Mouse (Mus musculus): Measurements from ENCODE around the gene Fbxo2.

Gene Fbxo2

DNA sequence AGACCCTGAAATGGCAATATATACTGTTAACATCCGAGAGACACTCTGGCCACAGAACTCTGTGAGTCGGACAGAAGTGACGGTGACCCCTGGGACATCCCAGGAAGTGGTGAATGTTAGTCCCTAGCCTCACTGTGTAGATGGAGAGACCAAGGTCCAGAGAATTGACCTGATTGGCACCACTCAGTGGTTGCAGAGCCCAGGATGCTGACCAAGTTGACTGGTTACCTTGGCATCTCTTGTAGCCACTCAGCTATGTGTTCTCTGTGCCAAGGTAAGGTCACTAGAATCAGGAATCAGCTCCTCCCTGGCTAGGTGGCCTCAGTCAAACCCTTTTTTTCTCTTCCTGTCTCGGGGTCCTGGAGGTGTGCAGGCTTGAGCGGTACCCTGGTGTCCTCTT lies 16.7 kb upstream of the Fbxo2 start:
- in situ Hi-C loops (cut with MboI, MseI) = no loop called here

GRCm38 (mm10) chr4:148147714-148148113 lies 12.7 kb upstream of the Fbxo2 start:
- in situ Hi-C loops (cut with MboI, MseI) = no loop called here

- in situ Hi-C loops (cut with MboI, MseI) = no loop called here
Measured at GRCm38 (mm10) chr4:148149540-148149939, 10.9 kb upstream of the Fbxo2 start.

- in situ Hi-C loops (cut with MboI, MseI) = loop anchor here (25.0 kb wide), 1 partner anchor 462 kb away; the partner anchor contains the start of gene Masp2
Measured at GRCm38 (mm10) chr4:148150242-148150641, 10.2 kb upstream of the Fbxo2 start.

DNA sequence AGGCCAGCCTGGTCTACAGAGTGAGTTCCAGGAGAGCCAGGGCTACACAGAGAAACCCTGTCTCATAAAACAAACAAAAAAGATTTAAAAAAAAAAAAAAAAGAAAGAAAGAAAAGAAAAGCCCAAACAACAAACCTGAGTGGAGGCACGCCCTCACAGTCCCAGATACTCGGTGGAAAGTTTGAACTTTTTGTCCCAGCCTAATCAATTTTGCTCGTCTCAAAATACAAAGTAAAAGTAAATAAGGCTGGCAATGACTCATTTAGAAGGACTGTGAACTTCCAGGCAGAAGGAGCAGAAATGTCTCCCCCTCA lies 9.5 kb upstream of the Fbxo2 start:
- in situ Hi-C loops (cut with MboI, MseI) = loop anchor here (25.0 kb wide), 1 partner anchor 461 kb away; the partner anchor contains the start of gene Masp2

GRCm38 (mm10) chr4:148151267-148152168 lies 8.9 kb upstream of the Fbxo2 start, which contains the start of gene Fbxo6:
TSS of gene Fbxo6 (minus strand) at chr4:148152140.
- in situ Hi-C loops (cut with MboI, MseI) = loop anchor here (25.0 kb wide), 1 partner anchor 461 kb away; the partner anchor contains the start of gene Masp2

DNA sequence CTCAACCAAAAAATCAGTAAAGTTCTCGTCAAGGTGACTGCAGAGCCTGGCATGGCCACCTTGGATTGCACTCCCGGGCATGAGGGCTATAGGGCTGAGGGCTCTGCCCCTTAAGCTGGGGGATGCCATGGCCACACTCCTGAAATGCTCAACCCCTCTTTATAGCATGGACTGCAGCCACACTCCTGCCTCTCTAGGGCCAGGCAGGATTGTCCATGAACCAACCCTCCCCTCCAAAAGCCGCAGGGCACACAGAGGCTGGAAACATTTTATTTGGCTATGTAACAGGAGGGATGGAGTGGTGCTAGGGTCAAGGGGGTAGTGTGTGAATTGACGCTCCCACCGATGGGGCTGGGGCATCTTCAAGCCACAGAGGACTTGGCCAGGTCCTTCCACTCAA lies 7.9 kb upstream of the Fbxo2 start:
- in situ Hi-C loops (cut with MboI, MseI) = loop anchor here (25.0 kb wide), 1 partner anchor 460 kb away; the partner anchor contains the start of gene Masp2

GRCm38 (mm10) chr4:148154006-148154405 lies 6.4 kb upstream of the Fbxo2 start:
- in situ Hi-C loops (cut with MboI, MseI) = loop anchor here (25.0 kb wide), 1 partner anchor 458 kb away; the partner anchor contains the start of gene Masp2

DNA sequence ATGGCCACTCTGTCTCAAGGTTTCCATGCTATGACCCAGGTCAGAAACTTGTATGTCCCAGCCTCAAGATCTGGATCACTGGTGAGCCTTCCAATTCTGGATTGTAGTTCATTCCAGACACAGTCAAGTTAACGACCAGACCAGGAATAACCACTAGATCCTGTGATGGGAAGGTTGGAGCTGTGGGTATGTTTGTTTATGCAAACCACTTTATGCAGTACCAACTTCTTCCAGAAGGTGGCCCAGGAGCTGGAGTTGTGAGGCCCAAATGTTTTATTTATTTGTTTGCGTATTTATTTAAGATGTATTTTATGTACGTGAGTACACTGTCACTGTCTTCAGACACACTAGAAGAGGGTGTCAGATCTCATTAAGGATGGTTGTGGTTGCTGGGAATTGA lies 5.4 kb upstream of the Fbxo2 start:
- in situ Hi-C loops (cut with MboI, MseI) = loop anchor here (25.0 kb wide), 1 partner anchor 457 kb away; the partner anchor contains the start of gene Masp2

- in situ Hi-C loops (cut with MboI, MseI) = loop anchor here (25.0 kb wide), 1 partner anchor 454 kb away; the partner anchor contains the start of gene Masp2
Measured at GRCm38 (mm10) chr4:148158436-148159348, 1.7 kb upstream of the Fbxo2 start.

DNA sequence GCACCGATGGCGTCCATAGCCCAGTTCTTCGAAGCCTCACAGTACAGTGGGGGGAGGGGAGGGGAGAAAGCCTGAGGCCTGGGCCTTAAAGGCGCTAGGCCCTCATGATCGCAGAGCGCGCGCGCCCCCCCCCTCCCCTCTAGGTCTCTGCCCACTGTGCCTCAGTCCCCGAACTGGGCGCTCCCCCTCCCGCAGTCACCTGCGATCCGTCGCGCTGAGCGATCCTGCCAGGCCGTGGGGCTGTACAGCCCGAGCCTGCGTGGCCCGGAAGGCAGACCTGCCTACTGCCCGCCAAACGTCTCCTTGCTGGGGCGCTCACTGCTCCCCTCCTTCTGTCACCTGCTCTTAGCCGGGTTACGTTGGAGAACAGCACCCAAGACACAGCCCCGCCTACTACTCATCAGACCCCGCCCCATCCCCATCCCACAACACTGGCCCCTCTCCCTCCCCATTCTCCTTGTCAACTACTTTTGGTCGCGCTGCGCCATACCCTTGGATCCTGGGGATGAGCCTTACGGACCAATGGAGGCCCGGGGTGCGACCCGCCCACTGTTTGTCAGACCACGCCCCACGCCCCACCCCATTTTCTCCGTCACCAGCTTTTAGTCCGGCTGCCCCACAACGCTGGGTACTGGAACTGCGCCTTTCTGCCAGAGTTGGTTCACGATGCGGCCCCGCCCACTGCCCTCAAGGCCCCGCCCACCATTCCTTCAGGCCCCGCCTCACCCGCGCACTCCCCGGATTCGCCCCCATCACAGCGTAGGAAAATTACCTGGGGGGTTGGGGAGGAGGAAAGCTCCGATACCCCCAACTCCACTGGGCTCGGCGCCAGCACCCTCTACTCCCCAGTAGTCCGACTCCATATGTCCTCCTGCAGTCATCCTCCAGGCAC lies 631 bp upstream of the Fbxo2 start:
- in situ Hi-C loops (cut with MboI, MseI) = loop anchor here (25.0 kb wide), 1 partner anchor 453 kb away; the partner anchor contains the start of gene Masp2

DNA sequence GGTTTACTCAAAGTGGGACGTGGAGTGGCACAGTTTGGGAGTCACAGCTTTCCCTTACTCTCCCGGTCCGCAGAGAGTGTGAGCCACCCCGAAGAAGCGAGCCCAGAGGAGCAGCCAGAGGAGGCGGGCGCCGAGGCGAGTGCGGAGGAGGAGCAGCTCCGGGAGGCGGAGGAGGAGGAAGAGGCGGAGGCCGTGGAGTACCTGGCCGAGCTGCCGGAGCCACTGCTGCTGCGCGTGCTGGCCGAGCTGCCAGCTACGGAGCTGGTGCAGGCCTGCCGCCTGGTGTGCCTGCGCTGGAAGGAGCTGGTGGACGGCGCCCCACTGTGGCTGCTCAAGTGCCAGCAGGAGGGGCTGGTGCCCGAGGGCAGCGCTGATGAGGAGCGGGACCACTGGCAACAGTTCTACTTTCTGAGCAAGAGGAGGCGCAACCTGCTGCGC lies 3.6 kb downstream of the Fbxo2 start:
- in situ Hi-C loops (cut with MboI, MseI) = loop anchor here (25.0 kb wide), 1 partner anchor 448 kb away; the partner anchor contains the start of gene Masp2

DNA sequence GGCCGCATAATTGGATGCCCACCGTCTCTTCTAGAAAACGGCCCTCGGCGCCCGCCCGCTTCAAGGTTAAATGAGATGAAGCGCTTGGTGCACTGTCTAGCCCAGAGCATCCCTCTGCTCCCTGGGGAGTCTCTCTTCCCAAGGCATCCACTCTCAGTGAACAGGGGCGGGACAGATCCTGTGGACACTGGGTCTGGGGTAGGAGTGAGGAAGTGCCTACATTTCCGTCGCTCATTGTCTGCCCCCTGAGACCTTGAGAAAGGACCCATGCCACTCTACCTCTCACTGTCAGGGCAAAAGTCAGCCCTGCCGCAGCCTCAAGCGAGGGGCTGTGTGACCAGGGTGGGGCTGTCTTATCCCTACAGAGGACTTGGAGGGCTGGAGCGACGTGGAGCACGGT lies 4.0 kb downstream of the Fbxo2 start:
- in situ Hi-C loops (cut with MboI, MseI) = loop anchor here (25.0 kb wide), 1 partner anchor 448 kb away; the partner anchor contains the start of gene Masp2

DNA sequence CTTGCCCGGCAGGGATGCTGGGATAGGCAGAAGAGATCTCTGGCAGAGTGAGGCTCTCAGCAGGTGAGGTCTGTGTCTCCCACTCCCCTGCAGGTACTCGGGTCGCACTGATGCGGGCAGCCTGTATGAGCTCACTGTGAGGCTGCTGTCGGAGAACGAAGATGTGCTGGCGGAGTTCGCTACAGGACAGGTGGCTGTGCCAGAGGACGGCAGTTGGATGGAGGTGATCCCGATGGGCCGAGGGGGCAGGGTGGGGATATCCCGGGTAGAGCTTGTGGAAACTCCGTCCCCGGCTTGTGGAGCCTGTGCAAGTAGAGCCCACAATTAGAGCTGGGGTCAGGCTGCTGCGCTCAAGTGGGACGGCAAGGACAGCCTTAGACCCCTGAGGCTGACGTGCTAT lies 5.1 kb downstream of the Fbxo2 start:
- in situ Hi-C loops (cut with MboI, MseI) = loop anchor here (25.0 kb wide), 1 partner anchor 447 kb away; the partner anchor contains the start of gene Masp2

DNA sequence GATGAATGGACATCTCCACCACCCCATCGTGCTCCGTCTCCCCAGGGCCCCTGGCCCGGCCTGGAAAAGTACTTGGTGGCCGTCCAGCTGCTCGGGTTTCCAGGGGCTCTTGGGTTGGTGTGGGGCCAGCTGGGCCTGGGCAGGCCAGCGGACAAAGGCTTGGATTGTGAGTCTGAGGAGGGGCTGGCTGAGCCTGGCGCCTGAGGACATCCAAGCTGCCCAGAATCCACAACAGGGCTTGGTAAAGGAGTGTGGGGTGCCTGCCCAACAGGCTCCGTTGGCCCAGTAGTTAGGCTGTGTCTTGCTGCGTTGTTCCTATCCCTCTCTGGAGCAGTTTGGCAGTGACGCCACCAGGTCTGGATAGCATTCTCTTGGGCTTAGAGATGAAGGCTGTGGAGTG lies 6.0 kb downstream of the Fbxo2 start:
- in situ Hi-C loops (cut with MboI, MseI) = loop anchor here (25.0 kb wide), 1 partner anchor 446 kb away; the partner anchor contains the start of gene Masp2

DNA sequence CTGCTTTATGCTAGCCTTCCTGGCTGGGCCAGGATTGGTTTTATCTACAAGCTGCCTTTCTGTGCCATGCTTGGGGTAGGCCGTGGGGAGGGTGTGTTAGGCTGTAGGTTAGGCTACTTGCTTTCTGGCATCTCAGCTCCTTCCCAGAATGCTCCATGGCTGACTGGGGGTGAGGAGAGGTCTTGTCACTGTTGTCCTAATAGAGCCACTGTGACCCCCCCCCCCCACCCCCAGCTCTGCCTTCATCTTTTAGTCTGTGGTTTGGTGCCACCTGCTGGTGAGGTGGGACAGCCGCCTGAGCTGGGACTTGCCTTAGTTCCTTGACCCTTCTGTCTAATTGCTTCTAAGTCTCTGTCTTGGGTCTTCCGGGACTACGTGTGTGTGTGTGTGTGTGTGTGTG lies 6.6 kb downstream of the Fbxo2 start:
- in situ Hi-C loops (cut with MboI, MseI) = loop anchor here (25.0 kb wide), 1 partner anchor 445 kb away; the partner anchor contains the start of gene Masp2

GRCm38 (mm10) chr4:148168287-148168686 lies 7.9 kb downstream of the Fbxo2 start:
- in situ Hi-C loops (cut with MboI, MseI) = loop anchor here (25.0 kb wide), 1 partner anchor 444 kb away; the partner anchor contains the start of gene Masp2

DNA sequence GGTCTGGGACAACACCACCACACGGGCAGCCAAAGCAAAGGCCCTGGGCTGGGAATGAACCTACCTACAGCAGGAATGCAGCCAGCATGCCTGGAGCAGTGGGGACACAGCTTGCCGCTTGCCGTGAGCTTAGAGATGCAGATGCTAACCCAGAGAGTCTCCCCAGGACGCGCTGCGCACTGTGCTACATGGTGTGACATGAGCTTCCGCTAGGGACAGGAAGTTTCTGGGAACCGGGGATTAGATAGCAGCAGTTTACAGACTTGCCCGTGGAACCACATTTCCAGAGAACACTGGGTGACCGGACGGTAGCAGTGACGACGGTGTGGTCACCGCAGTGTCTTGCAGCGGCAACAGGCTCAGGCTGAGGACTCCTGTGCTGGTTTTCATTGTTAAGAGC lies 9.2 kb downstream of the Fbxo2 start:
- in situ Hi-C loops (cut with MboI, MseI) = loop anchor here (25.0 kb wide), 1 partner anchor 443 kb away; the partner anchor contains the start of gene Masp2

GRCm38 (mm10) chr4:148170842-148171241 lies 10.4 kb downstream of the Fbxo2 start:
- in situ Hi-C loops (cut with MboI, MseI) = loop anchor here (5.0 to 25.0 kb wide), 2 partner anchors 59 to 441 kb away; partner anchors contain the start of gene Masp2

DNA sequence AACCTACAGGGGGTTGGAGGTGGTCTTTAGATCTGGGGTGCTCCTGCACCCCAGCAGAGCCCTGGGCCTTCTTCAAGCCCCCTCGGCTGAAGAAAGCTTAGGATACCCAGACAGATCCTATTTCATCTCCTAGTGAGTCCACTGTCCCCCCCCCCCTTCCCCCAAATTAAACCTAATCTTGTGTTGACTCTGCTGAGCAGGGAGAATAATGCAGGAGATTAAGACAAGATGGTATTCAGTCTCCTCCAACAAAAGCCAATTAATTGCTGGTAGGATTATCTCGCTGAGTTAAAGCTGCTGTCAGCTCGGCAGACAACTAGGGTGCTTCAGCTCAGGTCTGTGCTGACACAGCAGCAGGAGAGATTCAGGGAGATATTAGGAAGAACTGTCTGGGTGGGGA lies 10.8 kb downstream of the Fbxo2 start:
- in situ Hi-C loops (cut with MboI, MseI) = loop anchor here (5.0 to 25.0 kb wide), 2 partner anchors 59 to 441 kb away; partner anchors contain the start of gene Masp2
